Mouse (Mus musculus) cortical plate, adult 2 months (tissue): ENCODE results near the gene Gm43638.

ENCODE experiments used
- CTCF ChIP-seq: fragments of 200-500 bp; IDR thresholded peaks from 2 replicates; pipeline ENCODE4 v1.5.1; 2011; ENCODE audit warnings: mild to moderate bottlenecking, control low read depth, low read length; ENCODE audit not compliant: insufficient read depth; ENCODE audit errors: extremely low read depth
- POLR2A ChIP-seq: fragments of 200-500 bp; IDR thresholded peaks from 2 replicates; pipeline ENCODE4 v1.6.1; 2011; ENCODE audit warnings: mild to moderate bottlenecking, low read length, control low read depth; ENCODE audit not compliant: insufficient read depth; ENCODE audit errors: extremely low read depth

- TF ChIP-seq CTCF (no peak), POLR2A (no peak)
Measured at GRCm38 (mm10) chr5:87455519-87455918, 31.1 kb downstream of the Gm43638 start.
